ENCODE assay signal across 11 mouse cellular contexts in the genomic region with DNA sequence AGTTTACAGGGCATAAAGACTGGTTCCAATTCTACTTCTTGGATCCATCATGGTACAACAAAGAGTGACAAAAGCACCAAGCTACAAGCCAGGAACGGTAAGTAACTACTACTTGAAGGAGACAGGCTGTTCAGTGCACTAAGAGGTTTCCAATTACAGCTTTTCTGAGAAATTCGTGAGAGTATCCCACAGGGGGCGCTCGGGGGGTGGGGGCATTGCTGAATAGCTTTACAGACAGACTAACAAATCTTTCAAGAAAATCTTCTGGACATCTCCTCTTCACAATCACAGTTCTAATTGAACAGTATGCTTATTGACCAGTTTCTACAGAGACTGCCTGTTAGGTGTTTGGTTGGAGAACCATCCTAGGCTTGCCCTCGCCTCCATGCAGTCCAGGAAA. TPM values are rescaled to one million over a fixed set of nuclear protein-coding genes. Genes with fewer than 3 reads are reported as not detected.
A peak's percentile ranks its signal among the peaks of the same experiment; 100 is the strongest.
DNase-seq lines count a peak whose midpoint lies in the region; ATAC-seq and TF ChIP-seq lines count a peak whose summit lies in the region.
"Had no signal": no experiment of that assay in that cellular context is flagged by ENCODE, and none has a peak within 500 bp of the region (broad histone marks: within the 10 kb centered on the region; RNA-seq: fewer than 3 reads in every experiment).

No protein-coding gene starts in this region.

- peak overlapping the region; percentile 100 for H3K27ac ChIP-seq in heart, embryonic 13.5 days (replicated peaks)
- no peak overlapping the region for H3K27ac ChIP-seq in liver, adult 2 months (replicated peaks; ENCODE audit: insufficient read depth, low read depth, low read length)
- no peak overlapping the region for H3K27ac ChIP-seq in liver, embryonic 12.5 days
- no peak overlapping the region for H3K27ac ChIP-seq in midbrain, embryonic 16.5 days (ENCODE audit: low read length)
- H3K27ac ChIP-seq: hindbrain, embryonic 14.5 days had no signal

- no peak for DNase-seq in heart, adult 9 months (ENCODE audit: low spot score in 2 of 2)
- no peak for DNase-seq in liver, adult 2 months (ENCODE audit: extremely low read depth, low read depth, low spot score)
- DNase-seq in c-Kit-positive CD71-positive TER-119-negative erythroid progenitor cells, embryonic 14.5 days (ENCODE audit: low read depth), result peak; percentile 19
- DNase-seq in frontal cortex, postnatal 25 days (ENCODE audit: low spot score in 2 of 2), result no peak

- H3K9me3 ChIP-seq in heart, embryonic 13.5 days, result no peaks in the 10 kb centered on the region
- H3K9me3 ChIP-seq in liver, embryonic 12.5 days (replicated peaks), result no peaks in the 10 kb centered on the region
- peaks cover 10% of the 10 kb centered on the region for H3K9me3 ChIP-seq in E14TG2a.4 (ENCODE audit: low read length)
- H3K9me3 ChIP-seq in midbrain, embryonic 16.5 days (replicated peaks; ENCODE audit: control insufficient read depth, low read length, poor library complexity, severe bottlenecking), result no peaks in the 10 kb centered on the region
- H3K9me3 ChIP-seq: megakaryocyte, embryonic 14.5 days had no signal

- peaks cover 52% of the 10 kb centered on the region for H3K4me1 ChIP-seq in heart, embryonic 13.5 days
- H3K4me1 ChIP-seq in liver, adult 2 months (ENCODE audit: control insufficient read depth, insufficient read depth, low read length), result peaks cover 8% of the 10 kb centered on the region
- peaks cover 26% of the 10 kb centered on the region for H3K4me1 ChIP-seq in liver, embryonic 12.5 days
- H3K4me1 ChIP-seq in E14TG2a.4 (replicated peaks; ENCODE audit: low read depth, low read length), result peaks cover 58% of the 10 kb centered on the region
- peaks cover 17% of the 10 kb centered on the region for H3K4me1 ChIP-seq in midbrain, embryonic 16.5 days (ENCODE audit: control insufficient read depth, insufficient read depth, low read length)

- TF ChIP-seq CTCF in liver, adult 2 months (IDR thresholded peaks at IDR 0.05; ENCODE audit: low read depth, low read length), result 0 out of 2 replicates have a peak, but pooled peaks have one; percentile 9
- TF ChIP-seq CTCF in E14TG2a.4 (conservative IDR thresholded peaks at IDR 0.05; ENCODE audit: low read length), result peak; percentile 66

- no peaks in the 10 kb centered on the region for H3K27me3 ChIP-seq in heart, embryonic 13.5 days (replicated peaks)
- H3K27me3 ChIP-seq in liver, adult 2 months (ENCODE audit: control insufficient read depth, insufficient read depth, low read length), result no peaks in the 10 kb centered on the region
- no peaks in the 10 kb centered on the region for H3K27me3 ChIP-seq in liver, embryonic 12.5 days (replicated peaks)
- H3K27me3 ChIP-seq in E14TG2a.4 (ENCODE audit: insufficient read depth, low read length), result no peaks in the 10 kb centered on the region
- no peaks in the 10 kb centered on the region for H3K27me3 ChIP-seq in midbrain, embryonic 16.5 days (ENCODE audit: control insufficient read depth, insufficient read depth, low read depth, low read length)
- H3K27me3 ChIP-seq: megakaryocyte, embryonic 14.5 days had no signal

- no peak overlapping the region for H3K4me3 ChIP-seq in heart, embryonic 13.5 days
- H3K4me3 ChIP-seq in liver, adult 2 months (ENCODE audit: insufficient read depth, low read depth, low read length), result no peak overlapping the region
- no peak overlapping the region for H3K4me3 ChIP-seq in liver, embryonic 12.5 days
- peak overlapping the region; percentile 58 for H3K4me3 ChIP-seq in E14TG2a.4 (replicated peaks; ENCODE audit: low read length)
- no peak overlapping the region for H3K4me3 ChIP-seq in midbrain, embryonic 16.5 days (ENCODE audit: low read depth, low read length)
- H3K4me3 ChIP-seq: erythroblast, embryonic 14.5 days; megakaryocyte, embryonic 14.5 days had no signal

- peaks cover 17% of the 10 kb centered on the region for H3K36me3 ChIP-seq in heart, embryonic 13.5 days
- no peaks in the 10 kb centered on the region for H3K36me3 ChIP-seq in liver, adult 2 months (ENCODE audit: control insufficient read depth, insufficient read depth, low read length)
- H3K36me3 ChIP-seq in liver, embryonic 12.5 days, result peaks cover 10% of the 10 kb centered on the region
- peaks cover 16% of the 10 kb centered on the region for H3K36me3 ChIP-seq in E14TG2a.4 (ENCODE audit: insufficient read depth, low read length)
- H3K36me3 ChIP-seq in midbrain, embryonic 16.5 days (ENCODE audit: control insufficient read depth, insufficient read depth, low read length), result no peaks in the 10 kb centered on the region

- no peak for ATAC-seq in heart, embryonic 13.5 days (ENCODE audit: extremely low read depth, insufficient number of reproducible peaks, low FRiP score, low TSS enrichment)
- no peak for ATAC-seq in liver, embryonic 12.5 days
- no peak for ATAC-seq in midbrain, embryonic 16.5 days

- no peak for TF ChIP-seq POLR2A in liver, adult 2 months (IDR thresholded peaks at IDR 0.05; ENCODE audit: extremely low read depth, insufficient read depth, low read length)

- H3K9ac ChIP-seq in heart, embryonic 13.5 days, result no peak overlapping the region
- no peak overlapping the region for H3K9ac ChIP-seq in liver, adult 2 months (ENCODE audit: low read depth, low read length)
- H3K9ac ChIP-seq in liver, embryonic 12.5 days, result no peak overlapping the region
- no peak overlapping the region for H3K9ac ChIP-seq in midbrain, embryonic 16.5 days (ENCODE audit: low read depth, low read length)

- no peaks in the 10 kb centered on the region; the same call in 1 of the 2 replicates for H3K79me2 ChIP-seq in liver, adult 2 months (ENCODE audit: control insufficient read depth, insufficient read depth, low read length)

- peak overlapping the region; percentile 83 for H3K4me2 ChIP-seq in heart, embryonic 13.5 days
- H3K4me2 ChIP-seq in liver, embryonic 12.5 days, result no peak overlapping the region
- H3K4me2 ChIP-seq in midbrain, embryonic 16.5 days (ENCODE audit: low read length), result no peak overlapping the region
- H3K4me2 ChIP-seq: hindbrain, embryonic 14.5 days had no signal

- 30% methylated on average over 5 of the region's 5 CpGs for WGBS in heart, embryonic 13.5 days
- 59% methylated on average over 5 of the region's 5 CpGs for WGBS in liver, adult 2 months
- 50% methylated on average over 5 of the region's 5 CpGs for WGBS in liver, embryonic 12.5 days (ENCODE audit: insufficient replicate concordance)
- WGBS in midbrain, embryonic 16.5 days, result 62% methylated on average over 5 of the region's 5 CpGs

RNA-seq across cellular contexts. Expression of gene Zfp568, which starts 2.3 kb away (rescaled TPM):
- 17.2 and 20.2 TPM in 2 replicates for polyA plus RNA-seq in heart, embryonic 13.5 days (2015; fragmentation: Nextera tagmentation; extraction: Ambion mirVana)
- 8.7 and 8.8 TPM in 2 replicates for total RNA-seq in liver, adult 2 months (2014; rRNA removed)
- polyA plus RNA-seq in liver, adult 2 months (2012; rRNA removed), result 4.3 and 4.9 TPM in 2 replicates
- 13.4 and 14.2 TPM in 2 replicates for polyA plus RNA-seq in liver, embryonic 12.5 days (2016; fragmentation: Nextera tagmentation; extraction: Ambion mirVana)
- 3.4 and 4.3 TPM in 2 replicates for polyA plus RNA-seq in midbrain, embryonic 16.5 days (2015; fragmentation: Nextera tagmentation; extraction: Ambion mirVana)

RNA-seq across cellular contexts. Expression of gene Zfp74, which starts 27.6 kb away (rescaled TPM):
- polyA plus RNA-seq in heart, embryonic 13.5 days (2015; fragmentation: Nextera tagmentation; extraction: Ambion mirVana), result 7.2 TPM in 2 replicates
- 2.4 and 2.6 TPM in 2 replicates for total RNA-seq in liver, adult 2 months (2014; rRNA removed)
- polyA plus RNA-seq in liver, adult 2 months (2012; rRNA removed), result 2.3 and 2.7 TPM in 2 replicates
- polyA plus RNA-seq in liver, embryonic 12.5 days (2016; fragmentation: Nextera tagmentation; extraction: Ambion mirVana), result 3.6 and 4.8 TPM in 2 replicates
- 24.4 and 26.7 TPM in 2 replicates for polyA plus RNA-seq in midbrain, embryonic 16.5 days (2015; fragmentation: Nextera tagmentation; extraction: Ambion mirVana)
